Mouse (Mus musculus): ENCODE measurements at regions not wholly inside any gene's neighbourhood (a gene's known extent, or its start where the extent isn't known, plus 50 kb on each side); places are given as distances from the start of the nearest gene placed in this dataset.

DNA sequence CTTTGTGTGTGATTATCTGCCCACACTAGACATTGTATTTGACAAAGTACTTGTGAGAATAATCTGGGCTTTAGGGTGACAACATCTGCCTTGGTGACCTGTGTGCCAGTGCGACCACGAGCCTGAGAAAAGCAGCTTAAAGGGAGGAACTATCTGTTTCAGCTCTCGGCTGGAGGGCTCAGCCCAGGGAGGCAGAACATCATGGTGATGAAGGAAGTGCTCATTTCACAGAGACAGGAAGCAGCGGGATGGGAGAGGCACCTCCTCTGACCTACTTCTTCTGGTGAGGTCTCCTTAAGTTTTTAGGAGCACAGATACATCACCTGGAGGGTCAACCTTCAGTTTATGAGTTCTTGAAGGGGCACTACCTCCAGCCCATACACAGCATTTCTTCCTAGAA is 89.8 kb downstream of the Kif26a start:
- no peak overlapping the region for H3K9ac ChIP-seq (replicated peaks; ENCODE audit: low read length)
- no peak overlapping the region for H3K4me2 ChIP-seq (ENCODE audit: low read depth, low read length)
- H3K27ac ChIP-seq: no peak overlapping the region
- ATAC-seq (no peak), DNase-seq (ENCODE audit: low spot score) (no peak)
- H3K4me1 ChIP-seq (ENCODE audit: insufficient read depth, low read length): no peaks in the 10 kb centered on the region
- no peaks in the 10 kb centered on the region for H3K36me3 ChIP-seq (ENCODE audit: insufficient read depth, low read length)
- H3K27me3 ChIP-seq (ENCODE audit: insufficient read depth, low read length): no peaks in the 10 kb centered on the region
- no peaks in the 10 kb centered on the region for H3K9me3 ChIP-seq (ENCODE audit: low read length)
- TF ChIP-seq CTCF (IDR thresholded peaks at IDR 0.05; ENCODE audit: low read depth): no peak
- H3K4me3 ChIP-seq (ENCODE audit: low read length): no peak overlapping the region
- 64% methylated on average over 4 of the region's 4 CpGs for WGBS

GRCm38 (mm10) chr12:112237061-112237490 is 91.1 kb downstream of the Kif26a start:
- Histone ChIP-seq H3K9me3 (ENCODE audit: low read length) (no peaks in the 10 kb centered on the region), H3K9ac (replicated peaks; ENCODE audit: low read length) (no peak overlapping the region), H3K4me1 (ENCODE audit: insufficient read depth, low read length) (no peaks in the 10 kb centered on the region), H3K36me3 (ENCODE audit: insufficient read depth, low read length) (no peaks in the 10 kb centered on the region), H3K27me3 (ENCODE audit: insufficient read depth, low read length) (no peaks in the 10 kb centered on the region), H3K4me3 (ENCODE audit: low read length) (no peak overlapping the region), H3K4me2 (ENCODE audit: low read depth, low read length) (no peak overlapping the region), H3K27ac (no peak overlapping the region)
- WGBS: 54% methylated on average over 13 of the region's 13 CpGs
- DNase-seq (ENCODE audit: low spot score) (no peak), ATAC-seq (no peak)
- no peak for TF ChIP-seq CTCF (IDR thresholded peaks at IDR 0.05; ENCODE audit: low read depth)

DNA sequence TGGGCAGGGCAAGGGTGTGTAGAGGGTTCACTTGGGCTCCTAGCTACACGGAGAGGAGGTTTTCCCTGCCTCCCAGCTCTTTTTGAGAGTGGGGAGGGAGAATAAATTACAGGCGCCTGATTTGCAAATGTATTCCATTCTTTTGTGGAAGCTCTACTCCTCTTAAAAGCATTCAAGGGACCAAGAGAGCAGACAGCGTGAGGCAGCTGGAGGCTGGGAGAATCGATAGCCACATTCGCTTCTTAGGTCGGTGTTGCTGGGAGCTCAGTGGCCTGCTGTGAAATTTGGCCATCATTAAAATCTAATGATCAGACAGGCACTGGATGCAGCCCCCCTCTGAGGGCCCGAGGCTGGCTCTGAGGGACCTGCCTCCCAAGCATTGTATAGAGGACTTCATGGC is 92.8 kb downstream of the Kif26a start:
- DNase-seq (ENCODE audit: low spot score): no peak
- Histone ChIP-seq H3K36me3 (ENCODE audit: insufficient read depth, low read length) (no peaks in the 10 kb centered on the region), H3K4me3 (ENCODE audit: low read length) (no peak overlapping the region), H3K9ac (replicated peaks; ENCODE audit: low read length) (no peak overlapping the region), H3K9me3 (ENCODE audit: low read length) (no peaks in the 10 kb centered on the region), H3K27ac (no peak overlapping the region), H3K4me2 (ENCODE audit: low read depth, low read length) (no peak overlapping the region), H3K4me1 (ENCODE audit: insufficient read depth, low read length) (no peaks in the 10 kb centered on the region), H3K27me3 (ENCODE audit: insufficient read depth, low read length) (no peaks in the 10 kb centered on the region)
- ATAC-seq: no peak
- TF ChIP-seq CTCF (IDR thresholded peaks at IDR 0.05; ENCODE audit: low read depth): no peak
- 18% methylated on average over 7 of the region's 7 CpGs for WGBS

DNA sequence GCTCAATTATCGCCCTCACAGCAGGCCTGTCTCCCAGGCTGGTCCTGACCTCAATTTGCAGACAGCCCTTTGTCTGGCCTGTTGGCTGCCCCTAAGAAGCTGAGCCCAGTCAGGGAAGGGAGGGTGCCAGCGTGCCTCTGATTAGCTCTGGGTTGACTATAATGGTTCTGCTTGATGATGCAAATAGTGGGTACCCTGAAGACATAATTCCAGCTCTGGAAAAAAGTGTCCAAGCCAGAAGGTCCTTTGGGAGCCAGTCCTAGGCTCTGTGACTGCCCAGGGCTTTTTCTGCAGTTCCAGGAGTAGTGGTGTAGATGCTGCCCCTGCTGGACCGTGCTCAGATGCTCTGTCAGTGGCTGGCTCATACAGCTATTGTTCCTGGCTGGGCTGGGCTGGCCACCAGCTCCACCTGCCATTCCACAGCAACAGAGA is 95.7 kb downstream of the Kif26a start:
- Histone ChIP-seq H3K27ac (no peak overlapping the region), H3K4me3 (ENCODE audit: low read length) (no peak overlapping the region), H3K9ac (replicated peaks; ENCODE audit: low read length) (no peak overlapping the region), H3K36me3 (ENCODE audit: insufficient read depth, low read length) (no peaks in the 10 kb centered on the region), H3K9me3 (ENCODE audit: low read length) (no peaks in the 10 kb centered on the region), H3K4me2 (ENCODE audit: low read depth, low read length) (no peak overlapping the region), H3K27me3 (ENCODE audit: insufficient read depth, low read length) (no peaks in the 10 kb centered on the region), H3K4me1 (ENCODE audit: insufficient read depth, low read length) (no peaks in the 10 kb centered on the region)
- ATAC-seq: peak; percentile 46
- WGBS: 11% methylated on average over 3 of the region's 3 CpGs
- peak; percentile 52 for TF ChIP-seq CTCF (IDR thresholded peaks at IDR 0.05; ENCODE audit: low read depth)
- DNase-seq (ENCODE audit: low spot score): peak; percentile 58

- Histone ChIP-seq H3K9ac (replicated peaks; ENCODE audit: low read length) (no peak overlapping the region), H3K9me3 (ENCODE audit: low read length) (no peaks in the 10 kb centered on the region), H3K27ac (no peak overlapping the region), H3K4me1 (ENCODE audit: insufficient read depth, low read length) (no peaks in the 10 kb centered on the region), H3K36me3 (ENCODE audit: insufficient read depth, low read length) (no peaks in the 10 kb centered on the region), H3K4me3 (ENCODE audit: low read length) (no peak overlapping the region), H3K27me3 (ENCODE audit: insufficient read depth, low read length) (no peaks in the 10 kb centered on the region), H3K4me2 (ENCODE audit: low read depth, low read length) (no peak overlapping the region)
- DNase-seq (ENCODE audit: low spot score) (no peak), ATAC-seq (0 out of 2 replicates have a peak, but pooled peaks have one; percentile 10)
- no peak for TF ChIP-seq CTCF (IDR thresholded peaks at IDR 0.05; ENCODE audit: low read depth)
- 71% methylated on average over 5 of the region's 5 CpGs for WGBS
These were observed 97.2 kb downstream of the Kif26a start for GRCm38 (mm10) chr12:112243231-112243630.

DNA sequence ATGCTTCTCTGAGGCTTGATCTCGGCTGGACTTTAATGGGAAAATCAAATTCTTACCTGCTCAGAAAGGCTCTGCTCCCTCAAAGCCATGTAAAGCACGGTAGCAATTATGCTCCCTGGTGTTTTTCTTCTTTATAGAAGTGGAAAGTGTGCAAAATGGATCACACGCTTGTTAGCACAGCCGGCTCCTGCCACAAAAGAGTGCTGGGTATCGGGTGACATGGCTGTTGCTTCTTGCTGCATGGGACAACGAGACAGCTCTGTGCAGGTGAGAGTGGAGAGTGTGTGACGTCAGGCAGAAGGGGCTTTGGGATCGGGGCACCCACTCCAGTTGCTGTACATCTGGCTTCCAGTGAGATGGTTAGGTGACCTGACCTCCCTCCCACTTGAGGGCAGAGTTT is 104.9 kb downstream of the Kif26a start:
- Histone ChIP-seq H3K27ac (no peak overlapping the region), H3K4me1 (ENCODE audit: insufficient read depth, low read length) (no peaks in the 10 kb centered on the region), H3K4me2 (ENCODE audit: low read depth, low read length) (no peak overlapping the region), H3K36me3 (ENCODE audit: insufficient read depth, low read length) (no peaks in the 10 kb centered on the region), H3K27me3 (ENCODE audit: insufficient read depth, low read length) (peaks cover 5% of the 10 kb centered on the region; the same call in 1 of the 2 replicates), H3K9ac (replicated peaks; ENCODE audit: low read length) (no peak overlapping the region), H3K4me3 (ENCODE audit: low read length) (no peak overlapping the region), H3K9me3 (ENCODE audit: low read length) (no peaks in the 10 kb centered on the region)
- no peak for DNase-seq (ENCODE audit: low spot score)
- TF ChIP-seq CTCF (IDR thresholded peaks at IDR 0.05; ENCODE audit: low read depth): no peak
- WGBS: 30% methylated on average over 8 of the region's 8 CpGs
- ATAC-seq: no peak

DNA sequence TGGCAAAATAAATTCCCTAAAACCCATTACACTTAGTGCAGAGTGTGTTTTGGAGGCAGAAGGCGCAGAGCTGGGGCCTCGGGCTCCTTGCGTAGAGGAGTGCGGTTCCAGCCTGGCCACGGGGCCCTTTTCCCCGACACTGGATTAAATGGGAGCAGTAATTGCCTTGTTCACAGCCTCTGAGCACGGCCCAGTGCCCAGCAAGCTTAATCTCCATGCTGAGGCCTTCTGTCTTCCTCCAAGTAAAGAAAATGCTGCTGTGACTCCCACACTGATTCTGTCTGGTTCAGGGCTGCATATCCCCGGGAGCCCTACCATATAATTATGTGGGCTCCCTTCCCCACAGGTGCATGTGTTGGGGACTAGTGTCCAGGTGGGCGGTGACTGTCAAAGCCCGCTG is 107.5 kb downstream of the Kif26a start:
- ATAC-seq (peak; percentile 70; the same call in 1 of the 2 replicates), DNase-seq (ENCODE audit: low spot score) (peak; percentile 52)
- peaks cover 5% of the 10 kb centered on the region; the same call in 1 of the 2 replicates for H3K27me3 ChIP-seq (ENCODE audit: insufficient read depth, low read length)
- 50% methylated on average over 10 of the region's 10 CpGs for WGBS
- no peak for TF ChIP-seq CTCF (IDR thresholded peaks at IDR 0.05; ENCODE audit: low read depth)
- H3K36me3 ChIP-seq (ENCODE audit: insufficient read depth, low read length): no peaks in the 10 kb centered on the region
- H3K9ac ChIP-seq (replicated peaks; ENCODE audit: low read length): no peak overlapping the region
- H3K4me3 ChIP-seq (ENCODE audit: low read length): no peak overlapping the region
- no peak overlapping the region for H3K4me2 ChIP-seq (ENCODE audit: low read depth, low read length)
- H3K27ac ChIP-seq: peak overlapping the region; percentile 3; the same call in 1 of the 2 replicates
- no peaks in the 10 kb centered on the region for H3K9me3 ChIP-seq (ENCODE audit: low read length)
- H3K4me1 ChIP-seq (ENCODE audit: insufficient read depth, low read length): no peaks in the 10 kb centered on the region
